Mouse (Mus musculus) heart, postnatal 4 days (tissue): Measurements from ENCODE around the gene Pdha1. TPM values are rescaled to one million over a fixed set of nuclear protein-coding genes. Genes with fewer than 3 reads are reported as not detected.

Source experiments
- DNase-seq: peaks from one replicate; pipeline ENCODE4 v3.0.0; 2021
- total RNA-seq, 2 experiments: library from RNA; stranded (reverse); gene quantifications; 2 replicates each; pipeline ENCODE4 v1.2.3; 2021

Gene Pdha1
- 100 to 1,000 TPM; 625 to 708 TPM for total RNA-seq

- peak; percentile 88 for DNase-seq
Observed at GRCm38 (mm10) chrX:160137861-160138717, at the start of gene Pdha1. Gene Pdha1, minus strand, starts transcription at chrX:160138413.

- DNase-seq = no peak
Observed at GRCm38 (mm10) chrX:160179032-160179431, 40.8 kb upstream of the Pdha1 start.

DNA sequence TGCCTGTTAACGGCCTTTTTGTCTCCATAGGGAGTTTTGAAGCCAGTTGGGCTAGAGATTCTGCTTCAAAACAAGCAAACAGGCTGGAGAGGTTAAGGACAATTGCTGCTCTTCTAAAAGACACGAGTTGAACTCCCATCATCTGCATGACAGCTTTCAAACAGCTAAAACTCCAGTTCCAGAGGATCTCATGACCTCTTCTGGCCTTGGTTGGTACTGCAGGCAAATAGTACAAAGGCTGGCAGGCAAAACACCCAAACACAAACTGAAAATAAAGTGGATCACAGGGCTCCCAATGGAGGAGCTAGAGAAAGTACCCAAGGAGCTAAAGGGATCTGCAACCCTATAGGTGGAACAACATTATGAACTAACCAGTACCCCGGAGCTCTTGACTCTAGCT is 31.9 kb upstream of the Pdha1 start:
- DNase-seq = peak; percentile 73

- no peak for DNase-seq
Observed at GRCm38 (mm10) chrX:160166246-160166985, 28.2 kb upstream of the Pdha1 start.

DNA sequence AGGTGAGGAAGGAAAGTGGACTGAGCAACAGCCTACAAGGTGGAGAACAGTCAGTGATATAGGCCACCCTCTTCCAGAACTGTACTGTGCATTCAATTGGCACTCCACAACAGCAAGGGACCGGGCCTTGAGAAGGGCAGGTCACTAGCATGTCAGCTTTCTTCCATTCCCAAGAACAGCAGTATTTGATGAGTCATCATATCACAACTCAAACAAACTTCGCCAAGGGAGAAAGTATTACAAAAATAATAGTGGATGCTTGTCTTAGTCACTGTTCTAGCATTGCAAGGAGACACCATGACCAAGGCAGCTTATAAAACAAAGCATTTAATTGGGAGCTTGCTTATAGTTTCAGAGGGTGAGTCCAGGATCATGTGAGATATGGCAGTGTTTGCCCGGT is 26.0 kb upstream of the Pdha1 start:
- DNase-seq = no peak

GRCm38 (mm10) chrX:160153147-160153815 is 15.1 kb upstream of the Pdha1 start:
- DNase-seq = peak; percentile 25

GRCm38 (mm10) chrX:160148859-160149258 is 10.6 kb upstream of the Pdha1 start:
- DNase-seq = no peak

DNA sequence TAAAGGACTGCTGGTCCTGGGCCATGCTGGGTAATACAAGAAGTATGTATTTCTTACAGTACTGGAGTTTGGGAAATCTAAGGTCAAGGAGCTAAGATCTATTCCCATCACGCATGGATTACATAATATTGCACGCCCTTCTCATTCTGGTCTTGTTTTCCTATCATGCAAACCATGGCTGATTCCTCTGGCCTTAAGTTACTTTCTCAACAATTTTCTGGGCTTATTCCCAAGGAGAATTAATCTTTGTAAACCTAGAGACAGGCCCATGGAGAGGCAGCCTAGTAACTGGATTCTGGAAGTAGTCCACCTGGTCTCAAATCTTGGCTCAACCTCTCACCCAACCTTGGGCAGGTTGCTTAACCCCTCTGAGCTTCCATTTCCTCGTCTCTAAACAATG is 9.2 kb upstream of the Pdha1 start:
- no peak for DNase-seq

DNA sequence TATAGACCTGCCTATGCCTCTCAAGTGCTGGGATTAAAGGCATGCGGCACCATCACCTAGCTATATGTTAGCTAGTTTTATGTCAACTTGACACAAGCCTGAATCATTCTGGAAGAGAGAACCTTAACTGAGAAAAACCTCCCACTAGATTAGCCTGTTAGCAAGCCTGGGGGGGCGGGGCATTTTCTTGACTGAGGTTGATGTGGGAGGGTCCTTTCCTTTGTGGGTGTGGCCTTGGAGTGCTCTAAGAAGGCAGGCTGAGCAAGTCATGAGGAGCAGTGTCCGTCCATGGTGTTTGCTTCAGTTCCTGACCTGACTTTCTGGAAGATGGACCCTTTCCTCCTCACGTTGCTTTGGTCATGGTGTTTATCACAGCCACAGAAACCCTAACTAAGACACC is 8.6 kb upstream of the Pdha1 start:
- DNase-seq = no peak

- DNase-seq = peak; percentile 12
Observed at GRCm38 (mm10) chrX:160137177-160137860, 894 bp downstream of the Pdha1 start.

DNA sequence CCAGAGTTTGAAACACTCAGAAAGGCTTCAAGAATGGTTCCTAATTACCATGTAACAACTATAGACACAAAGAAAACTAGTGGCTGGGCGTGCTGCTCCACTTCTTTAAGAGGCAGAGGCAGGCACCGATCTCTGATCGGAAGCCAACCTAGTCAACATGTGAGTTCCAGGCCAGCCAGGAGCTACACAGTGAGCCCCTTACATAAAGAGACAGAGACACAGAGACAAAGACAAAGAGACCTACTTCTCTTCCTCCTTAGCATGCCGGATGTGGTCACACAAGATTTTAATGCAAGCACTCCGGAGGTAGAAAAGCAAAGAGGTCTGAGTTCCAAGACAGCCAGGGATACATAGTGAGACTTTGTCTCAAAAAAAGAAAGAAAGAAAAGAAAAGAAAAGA is 2.1 kb downstream of the Pdha1 start:
- no peak for DNase-seq

- DNase-seq = no peak
Observed at GRCm38 (mm10) chrX:160135719-160136118, 2.5 kb downstream of the Pdha1 start.

DNA sequence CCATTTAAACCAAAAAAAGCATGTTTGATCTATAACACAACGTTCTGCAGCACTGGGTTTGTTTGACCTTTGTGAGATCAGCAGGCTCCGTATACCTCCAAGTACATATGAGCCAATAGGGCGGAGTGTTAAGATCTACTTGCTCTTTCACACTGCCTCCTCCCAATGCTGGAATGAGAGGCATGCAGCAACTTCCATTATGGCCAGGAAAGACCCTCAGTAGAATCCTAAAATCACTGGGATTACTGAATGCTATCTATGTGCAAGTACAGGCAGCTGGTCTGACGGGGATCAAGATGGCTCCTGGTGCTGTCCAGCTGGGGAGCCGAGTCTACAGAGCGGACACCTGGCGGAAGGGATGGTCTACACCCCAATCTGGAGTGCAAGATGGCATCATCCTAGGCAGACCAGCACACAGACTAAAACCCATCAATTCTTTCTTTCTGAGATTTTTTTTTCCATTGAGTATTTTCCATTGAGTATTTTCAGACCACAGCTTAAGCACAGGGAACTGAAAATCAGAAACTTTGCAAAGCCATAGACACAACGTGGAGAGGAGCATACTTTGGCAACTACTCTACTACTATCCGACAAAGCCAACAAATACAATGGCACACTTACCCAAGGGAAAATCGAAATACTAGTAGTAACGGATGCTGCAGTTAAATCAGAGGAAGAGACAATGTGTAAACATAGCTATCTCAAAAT is 3.9 kb downstream of the Pdha1 start:
- no peak for DNase-seq

DNA sequence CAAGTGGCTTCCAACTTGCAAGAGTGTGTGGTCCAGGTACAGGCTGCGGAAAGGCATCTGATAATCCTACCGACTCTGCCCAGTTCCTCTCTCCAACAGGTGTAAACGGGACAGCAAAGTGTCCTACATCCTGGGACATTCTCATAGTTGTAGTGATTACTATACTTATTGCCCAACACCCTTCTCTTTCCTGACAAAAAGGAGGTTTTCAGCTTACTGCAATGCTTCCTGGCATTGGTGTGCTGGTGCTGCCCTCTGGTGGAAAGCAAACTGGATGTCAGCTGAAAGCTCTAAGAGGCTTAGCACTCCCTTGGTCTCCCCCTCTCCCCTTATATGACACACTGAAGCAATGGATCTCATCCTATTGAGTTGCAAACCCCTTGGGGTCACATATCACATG is 21.6 kb downstream of the Pdha1 start:
- DNase-seq = peak; percentile 67

DNA sequence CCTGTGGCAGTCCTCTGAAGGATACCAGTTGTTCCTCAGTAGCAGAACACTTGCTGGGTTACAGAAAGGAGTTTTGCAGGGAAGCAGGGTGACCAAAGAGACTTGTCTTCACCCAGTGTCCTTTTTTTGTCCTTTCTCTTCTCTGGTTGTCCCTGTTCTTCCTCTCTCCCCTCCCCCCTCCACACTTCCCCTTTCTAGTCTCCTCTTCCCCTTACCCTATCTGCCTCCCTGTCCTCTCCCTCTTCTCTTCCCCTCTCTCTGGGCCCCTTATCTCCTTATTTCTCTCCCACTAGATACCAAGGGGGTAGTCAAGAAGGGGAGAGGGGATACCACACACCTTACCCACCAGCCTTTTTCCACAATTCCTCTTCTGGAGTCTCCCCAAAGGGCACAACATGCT is 22.1 kb downstream of the Pdha1 start:
- no peak for DNase-seq

DNA sequence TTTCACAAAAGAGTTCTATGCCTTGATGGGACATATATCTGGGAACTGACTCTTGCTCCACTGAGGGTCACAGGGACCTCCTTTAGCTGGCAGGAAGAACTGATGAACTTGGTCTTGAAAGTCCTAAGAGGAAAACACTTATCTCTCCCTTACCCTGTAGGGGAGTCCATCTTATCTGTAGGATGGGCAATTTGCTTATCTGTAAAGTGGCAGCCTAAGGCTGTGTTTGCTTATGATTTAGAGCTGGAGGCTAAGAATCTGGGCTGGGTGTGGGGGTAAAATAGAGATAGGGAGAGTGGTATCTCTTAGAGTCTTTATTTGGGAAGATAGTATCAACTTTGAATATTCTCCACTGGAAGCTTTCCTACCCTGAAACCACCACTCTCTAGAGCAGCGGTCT is 24.4 kb downstream of the Pdha1 start:
- DNase-seq = no peak

DNA sequence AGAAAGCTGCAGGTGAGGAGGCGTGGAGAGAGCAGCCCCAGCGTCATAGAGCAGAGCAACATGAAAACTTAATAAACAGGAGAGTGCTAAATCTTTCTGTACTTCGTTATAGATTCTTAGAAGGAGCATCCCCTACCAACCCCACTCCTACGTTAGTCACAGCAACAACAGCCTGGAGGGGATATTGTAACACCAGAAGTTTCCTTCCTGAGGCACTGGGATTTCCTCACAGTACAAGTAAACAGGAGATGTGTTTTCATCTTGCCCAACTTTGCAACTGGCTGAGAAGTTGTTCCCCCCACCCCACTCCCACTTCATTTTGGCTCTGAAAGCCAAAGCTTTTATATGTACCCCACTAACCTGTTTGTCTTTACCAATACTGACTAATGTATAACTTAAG is 30.4 kb downstream of the Pdha1 start:
- DNase-seq = no peak

GRCm38 (mm10) chrX:160091973-160092372 is 46.2 kb downstream of the Pdha1 start:
- DNase-seq = no peak
